Mouse (Mus musculus) regulatory T cell (primary cell): ENCODE results near the gene Fam219a.

Experiments
- in situ Hi-C: fragments of 300-600 bp; cut with MboI, MseI; formaldehyde crosslinking; loops from one replicate; pipeline ENCODE4 v1.15.1; 2025; ENCODE audit warnings: high pct_unique_total_duplicates

Fam219a gene

DNA sequence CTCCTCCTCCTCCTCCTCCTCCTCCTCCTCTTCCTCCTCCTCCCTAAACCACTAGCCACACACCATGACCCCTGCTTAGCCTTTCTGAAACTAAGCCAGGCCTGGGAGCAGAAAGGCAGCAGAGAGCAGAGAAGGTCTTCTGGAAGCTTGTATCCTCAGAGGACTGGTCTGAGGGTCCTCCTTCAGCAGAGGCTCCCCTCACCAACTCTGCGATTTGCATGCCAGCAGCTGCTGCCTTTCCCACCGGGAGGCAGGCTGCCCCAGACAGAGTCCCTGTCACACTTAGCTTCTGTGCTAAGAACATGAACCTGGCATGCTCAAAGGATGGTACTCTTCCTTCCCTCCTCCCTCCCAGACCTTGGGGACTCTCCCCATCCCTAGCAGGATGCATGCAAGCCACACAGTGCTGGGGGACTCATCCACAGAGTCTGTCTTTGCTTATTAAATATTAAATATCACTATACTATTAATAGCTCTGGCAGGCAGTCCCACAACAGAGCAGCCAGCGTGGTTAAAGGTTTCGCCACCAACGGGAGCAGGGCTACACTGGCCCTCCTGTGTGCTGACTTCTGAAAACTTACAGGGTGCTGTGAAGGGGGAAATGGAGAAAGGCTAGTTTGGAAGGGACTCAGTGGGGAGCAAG, 12.9 kb downstream of the Fam219a start:
- in situ Hi-C loops, result loop anchor here (25.0 kb wide), 1 partner anchor 1481 kb away; the partner anchor contains the start of genes Fam214b, Pigo and Stoml2

DNA sequence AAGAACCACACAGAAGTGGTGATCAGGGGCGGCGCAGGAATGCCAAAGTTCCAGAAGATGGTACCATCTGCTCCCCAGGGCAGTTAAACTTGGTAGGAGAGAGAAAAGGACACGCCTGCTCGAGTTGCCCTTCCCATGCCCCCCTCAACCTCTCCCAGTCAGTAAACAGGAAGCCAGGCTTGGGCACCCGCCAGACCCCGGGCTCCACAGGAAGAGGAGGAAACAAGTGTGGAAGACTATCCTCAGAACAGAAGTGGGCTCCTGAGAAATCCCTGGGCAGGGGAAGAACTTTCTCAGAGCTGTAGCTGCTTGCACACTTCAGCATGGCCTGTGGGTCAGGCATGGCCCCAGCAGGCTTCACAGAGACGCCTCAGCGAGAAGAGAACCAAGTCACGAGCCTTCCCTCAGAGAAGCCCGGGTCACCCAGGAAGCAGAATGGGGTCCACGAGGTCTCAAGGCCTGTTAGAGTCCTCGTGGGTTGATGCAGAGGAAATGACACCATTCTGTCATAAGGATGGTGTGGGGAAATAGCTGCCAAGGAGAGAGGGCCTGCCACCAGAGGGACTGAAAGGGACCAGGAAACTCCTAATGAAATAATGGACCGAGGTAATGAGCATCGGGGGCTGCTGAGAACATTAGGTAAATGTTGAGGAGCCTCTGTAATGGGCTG, 14.2 kb downstream of the Fam219a start:
- in situ Hi-C loops, result loop anchor here (25.0 kb wide), 1 partner anchor 1482 kb away; the partner anchor contains the start of genes Fam214b, Pigo and Stoml2

DNA sequence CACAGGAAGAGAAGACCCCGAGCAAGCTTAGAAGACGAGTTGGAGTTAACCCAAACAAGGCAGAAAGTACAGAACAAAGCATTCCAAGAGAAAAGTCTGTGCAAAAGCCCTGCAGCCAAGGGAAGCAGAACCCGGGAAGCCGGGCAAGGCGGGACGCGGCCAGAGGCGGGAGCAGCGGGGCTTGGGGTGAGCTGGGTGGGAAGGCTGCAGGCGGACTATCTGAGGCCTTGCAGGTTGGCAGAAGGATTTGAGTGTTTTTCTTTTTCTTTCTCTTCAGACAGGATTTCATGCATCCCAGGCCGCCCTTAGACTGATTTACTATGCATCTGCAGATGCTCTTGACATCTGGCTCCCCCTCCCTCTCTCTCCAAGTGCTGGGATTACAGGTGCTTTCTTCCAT, 16.2 kb downstream of the Fam219a start:
- in situ Hi-C loops, result loop anchor here (25.0 kb wide), 1 partner anchor 1484 kb away; the partner anchor contains the start of genes Fam214b, Pigo and Stoml2

DNA sequence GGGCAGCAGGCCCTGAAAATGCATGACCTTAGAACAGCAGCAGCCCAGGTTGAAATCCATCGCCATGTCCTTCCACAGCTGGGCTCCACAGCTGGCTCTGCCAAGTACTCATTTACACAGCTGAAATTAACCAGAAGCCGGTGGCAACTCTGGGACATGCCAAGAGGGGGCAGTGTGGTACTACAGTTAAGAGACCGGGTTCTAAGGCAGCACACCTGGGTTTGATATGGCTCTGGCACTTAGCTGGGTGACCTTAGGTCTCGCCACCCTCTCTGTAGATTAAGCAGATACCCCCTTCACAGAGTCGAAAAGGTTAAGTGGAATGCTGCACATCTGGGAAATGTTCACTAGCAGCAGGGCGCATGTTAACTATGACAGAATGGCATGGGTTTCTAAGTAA, 16.8 kb downstream of the Fam219a start:
- in situ Hi-C loops, result loop anchor here (25.0 kb wide), 1 partner anchor 1485 kb away; the partner anchor contains the start of genes Fam214b, Pigo and Stoml2

DNA sequence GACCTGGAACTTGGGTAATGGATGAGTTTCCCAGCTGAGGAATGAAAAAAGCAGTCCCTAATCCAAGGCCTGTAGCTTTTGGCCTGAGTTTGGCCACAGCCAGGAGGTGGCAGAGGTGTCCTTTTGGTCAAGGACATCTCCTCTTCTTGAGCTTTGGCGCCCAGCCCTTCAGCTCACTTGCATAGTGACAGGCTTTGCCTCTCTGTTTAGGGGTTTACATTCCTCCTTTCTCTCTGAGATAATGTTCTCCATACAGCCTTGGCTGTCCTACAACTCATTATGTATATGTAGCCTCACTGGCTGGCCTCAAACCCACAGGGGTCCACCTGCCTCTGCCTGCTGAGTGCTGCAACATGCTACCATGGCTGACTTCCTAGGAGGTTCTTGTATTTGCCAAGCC, 22.3 kb downstream of the Fam219a start:
- in situ Hi-C loops, result no loop called here

DNA sequence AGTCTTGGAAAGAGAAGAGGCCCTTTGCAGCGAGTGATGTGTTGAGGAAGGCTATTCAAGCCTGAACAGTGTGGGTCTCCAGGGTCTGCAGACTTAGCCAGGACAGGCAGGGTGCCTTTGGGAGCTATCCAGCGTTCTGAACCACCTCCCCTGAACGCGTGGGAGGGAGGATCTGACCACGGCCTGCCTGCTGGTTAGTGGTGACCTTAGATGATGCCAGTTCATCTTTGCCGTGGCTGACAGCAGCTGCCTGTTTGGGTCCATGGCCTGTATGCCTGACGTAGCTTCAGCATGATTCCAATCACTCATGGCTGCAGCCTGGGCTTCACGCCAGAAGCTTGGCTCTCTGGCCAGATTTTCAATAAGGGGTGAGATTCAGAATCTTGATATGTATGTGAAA, 23.4 kb downstream of the Fam219a start:
- in situ Hi-C loops, result no loop called here

DNA sequence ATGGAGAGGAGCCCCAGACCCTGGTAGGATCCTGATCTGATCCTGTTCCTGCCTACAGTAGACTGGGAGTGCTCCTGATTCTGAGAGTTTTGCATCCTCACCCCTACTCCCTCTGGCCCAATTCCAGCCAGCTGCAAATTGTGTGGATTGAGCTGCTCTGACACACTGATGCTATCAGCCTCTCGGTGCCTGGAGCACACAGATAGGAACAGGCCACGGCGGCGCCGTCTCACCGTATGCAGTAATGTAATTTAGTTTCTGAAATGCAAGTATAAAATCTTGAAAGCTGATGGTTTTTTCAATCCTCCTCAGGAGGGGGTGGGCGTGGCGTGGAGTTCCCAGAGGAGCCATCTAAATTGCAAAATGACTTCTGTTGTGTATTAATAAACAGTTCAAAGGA, 27.2 kb downstream of the Fam219a start:
- in situ Hi-C loops, result no loop called here

DNA sequence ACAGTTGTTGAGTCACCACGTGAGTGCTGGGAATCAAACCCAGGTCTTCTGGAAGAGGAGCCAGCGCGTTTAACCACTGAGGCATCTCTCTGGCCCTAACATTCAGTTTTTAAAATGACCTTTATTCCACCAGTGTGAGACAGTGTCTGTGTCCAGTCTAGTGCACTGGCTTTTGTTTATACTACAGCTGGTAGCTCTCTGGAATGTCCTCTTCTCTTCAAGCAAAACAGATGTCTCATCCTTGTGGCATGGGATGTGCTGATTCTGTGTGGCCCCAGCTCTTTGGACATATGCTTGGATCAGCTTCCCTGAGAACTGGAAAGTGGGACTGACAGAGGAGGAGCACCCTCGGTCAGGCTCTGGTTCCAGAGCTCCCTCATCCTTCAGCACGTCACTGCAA, 34.5 kb downstream of the Fam219a start:
- in situ Hi-C loops, result no loop called here

DNA sequence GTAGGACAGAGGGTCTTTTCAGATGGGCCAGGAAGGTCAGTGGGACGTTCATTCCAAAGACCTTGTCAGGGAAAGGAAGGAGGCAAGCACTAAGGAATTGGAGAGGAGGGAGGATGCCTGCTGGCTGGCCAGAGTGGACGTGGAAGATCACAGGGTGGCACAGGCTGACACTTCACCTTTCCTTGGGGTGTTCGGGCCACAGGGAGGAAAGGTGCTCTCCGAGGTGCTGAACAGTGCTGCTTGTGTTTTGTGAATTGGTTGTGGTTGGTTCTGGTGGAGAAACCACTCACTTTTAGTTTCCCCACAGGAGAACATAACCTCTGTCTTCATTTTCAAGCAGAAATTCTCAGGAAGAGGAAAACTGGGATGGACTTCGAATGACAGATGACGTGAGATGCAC, 36.9 kb downstream of the Fam219a start:
- in situ Hi-C loops, result no loop called here

DNA sequence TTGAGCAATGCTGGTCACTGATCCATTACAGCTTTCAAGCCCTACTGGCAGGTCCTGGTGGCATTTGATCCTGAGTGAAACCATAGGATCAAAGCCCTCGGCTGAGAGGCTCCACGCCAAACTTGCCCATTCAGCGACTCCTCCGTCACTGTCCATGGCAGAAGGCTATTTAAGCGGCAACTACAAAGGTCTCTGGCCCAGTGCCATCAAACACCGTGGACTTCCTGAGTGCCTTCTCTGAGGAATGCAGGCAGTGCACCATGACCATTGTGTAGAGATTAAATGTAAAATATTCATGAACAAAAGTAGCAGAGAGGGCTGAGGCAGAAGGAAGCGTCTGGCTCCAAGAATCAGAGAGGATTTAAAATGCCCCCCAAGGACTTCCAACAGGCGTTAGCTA, 41.3 kb downstream of the Fam219a start:
- in situ Hi-C loops, result no loop called here

DNA sequence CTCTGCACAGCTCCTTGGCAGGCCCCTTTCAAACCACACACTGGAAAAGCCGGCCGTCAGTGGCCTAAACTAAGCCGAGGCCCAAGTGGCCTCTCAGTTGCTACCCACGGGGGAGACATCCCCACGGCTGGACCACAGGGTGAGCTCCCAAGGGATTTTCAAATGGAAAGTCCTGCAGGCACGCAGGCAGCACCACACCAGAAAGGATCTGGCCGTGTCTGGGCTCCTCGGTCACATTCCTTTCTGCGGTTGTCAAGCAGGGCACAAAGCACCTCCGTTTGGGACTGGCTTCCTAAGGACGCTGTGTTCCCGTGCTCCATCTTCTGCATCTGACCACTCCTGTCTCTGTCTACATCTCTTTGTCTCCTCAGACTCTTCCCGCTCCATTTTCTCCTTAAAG, 42.3 kb downstream of the Fam219a start:
- in situ Hi-C loops, result no loop called here

DNA sequence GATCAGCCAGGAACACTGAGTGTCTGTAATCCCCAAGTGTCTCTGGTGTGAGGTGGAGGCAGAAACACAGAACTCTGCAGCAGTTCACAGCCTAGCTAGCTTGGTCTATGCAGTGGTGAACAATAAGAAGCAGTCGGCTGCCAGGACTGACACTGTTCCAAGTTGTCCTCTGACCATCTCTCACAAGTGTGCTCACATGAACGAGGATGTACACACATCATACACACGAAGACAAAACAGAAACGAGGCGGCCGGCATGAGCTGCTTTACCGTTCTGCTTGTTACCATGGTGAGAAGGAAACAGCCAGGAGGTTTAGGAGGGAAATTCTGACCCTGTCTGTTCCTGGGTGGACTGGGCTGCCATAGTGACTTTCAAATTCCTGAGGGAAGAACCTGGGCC, 42.8 kb downstream of the Fam219a start:
- in situ Hi-C loops, result no loop called here

DNA sequence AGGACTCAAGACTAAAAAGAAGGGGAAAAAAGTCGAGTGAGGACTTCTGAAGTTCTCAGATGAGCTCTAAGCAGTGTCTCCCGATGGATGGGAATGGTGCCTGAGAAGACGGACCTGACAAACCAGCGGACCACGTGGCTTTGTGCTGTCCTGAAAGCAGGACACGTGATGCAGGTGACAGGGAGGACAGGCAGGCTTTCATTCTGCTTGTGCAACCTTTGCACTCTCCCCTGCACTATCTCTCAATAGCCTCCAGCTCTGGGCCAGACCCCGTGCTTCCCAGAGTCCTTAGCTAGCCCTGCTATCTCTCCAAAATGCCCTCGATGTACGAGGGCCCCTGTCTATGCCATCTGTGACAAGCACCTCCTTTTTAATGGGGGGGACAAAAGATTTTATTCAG, 44.5 kb downstream of the Fam219a start:
- in situ Hi-C loops, result no loop called here

DNA sequence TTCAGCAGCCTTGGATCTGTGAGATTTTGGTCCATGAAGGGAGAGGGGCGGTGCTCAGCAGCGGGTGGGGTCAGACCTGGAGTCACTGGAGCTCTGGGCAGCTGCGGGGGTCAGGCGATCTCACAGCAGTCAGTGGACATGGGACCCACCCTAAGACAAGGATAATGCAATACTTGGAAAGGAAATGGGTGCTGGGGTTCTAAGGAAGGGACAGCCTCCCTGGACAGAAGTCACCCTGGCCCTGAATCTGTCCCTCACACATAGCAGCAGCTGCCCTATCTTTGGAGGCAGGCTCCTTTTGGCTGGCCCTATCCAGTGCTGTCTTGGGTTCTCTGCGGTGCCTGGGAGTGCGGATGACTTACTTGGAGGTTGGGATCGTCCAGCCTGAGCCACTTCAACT, 45.5 kb downstream of the Fam219a start:
- in situ Hi-C loops, result no loop called here

DNA sequence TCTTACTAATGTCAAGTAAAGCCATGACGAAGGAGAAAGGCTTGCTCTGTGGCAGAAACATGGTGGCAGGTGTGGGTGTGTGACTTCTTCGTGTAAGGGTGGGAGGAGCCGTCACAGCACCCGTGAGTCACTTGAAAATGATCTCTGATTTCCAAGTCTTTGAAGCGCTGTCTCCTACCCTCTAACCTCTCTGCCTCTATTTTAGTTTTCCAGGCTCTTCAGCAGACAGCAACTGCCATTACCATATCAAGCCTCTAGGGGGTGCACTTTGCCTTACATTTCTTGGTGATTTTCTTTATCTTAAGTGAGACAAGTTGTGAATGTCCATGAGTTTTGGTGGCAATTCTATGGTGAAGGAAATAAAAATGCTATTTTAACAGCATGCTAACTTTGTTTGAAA, 46.5 kb downstream of the Fam219a start:
- in situ Hi-C loops, result no loop called here

DNA sequence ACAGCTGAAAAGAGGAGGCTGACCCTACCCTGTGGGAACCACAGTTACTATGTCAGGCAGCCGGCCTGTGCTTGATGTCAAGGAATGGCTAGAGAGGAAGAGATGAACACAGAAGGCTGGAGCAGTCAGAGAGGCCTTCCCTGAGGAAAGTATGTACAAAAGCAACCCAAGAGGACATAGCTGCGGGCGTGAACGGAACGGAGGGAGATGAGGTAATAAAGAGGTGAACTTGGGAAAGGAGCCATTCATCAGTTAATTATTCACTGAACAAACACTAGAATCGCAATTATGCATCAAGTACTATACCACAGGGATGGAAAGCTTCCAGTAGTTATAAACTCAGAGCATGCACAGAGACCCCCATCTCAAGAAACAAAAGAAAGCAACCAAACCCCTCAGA, 47.2 kb downstream of the Fam219a start:
- in situ Hi-C loops, result no loop called here

DNA sequence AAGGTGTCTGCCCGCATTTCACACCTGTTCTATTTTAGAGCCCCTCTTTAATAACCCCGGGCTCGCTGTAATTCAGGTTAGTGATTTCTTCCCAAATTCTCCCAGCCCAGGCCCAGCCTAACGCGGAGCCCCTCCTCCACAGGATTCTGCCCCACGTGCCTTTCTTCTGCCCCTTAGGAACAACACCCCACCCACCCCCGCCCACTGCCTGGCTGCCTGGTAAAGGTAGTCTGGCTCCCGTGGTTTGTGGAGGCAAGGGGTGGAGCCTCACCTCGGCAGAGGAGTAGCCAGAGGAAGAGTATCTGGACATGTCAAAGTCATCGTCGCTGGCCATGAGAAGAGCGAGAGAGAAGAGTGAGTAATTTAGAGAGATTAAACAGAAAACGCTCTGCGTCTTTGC, 48.7 kb downstream of the Fam219a start:
- in situ Hi-C loops, result no loop called here

DNA sequence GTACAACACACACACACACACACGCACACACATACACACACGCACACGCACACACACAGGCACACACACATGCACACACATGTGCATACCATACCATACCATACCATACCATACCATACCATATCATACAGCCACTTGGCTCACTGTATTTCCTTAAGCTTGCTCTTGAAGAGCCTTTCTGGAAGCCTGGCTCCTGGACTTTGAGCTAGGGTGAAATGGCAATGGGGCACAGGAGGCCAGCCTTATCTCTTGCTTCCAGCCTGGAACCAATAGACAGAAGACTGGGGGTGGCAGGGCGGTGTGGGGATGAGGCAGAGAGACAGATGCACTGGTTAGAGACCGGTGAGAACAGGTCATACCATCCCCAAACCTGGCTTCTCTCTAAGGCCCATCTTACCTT, 50.1 kb downstream of the Fam219a start:
- in situ Hi-C loops, result no loop called here

DNA sequence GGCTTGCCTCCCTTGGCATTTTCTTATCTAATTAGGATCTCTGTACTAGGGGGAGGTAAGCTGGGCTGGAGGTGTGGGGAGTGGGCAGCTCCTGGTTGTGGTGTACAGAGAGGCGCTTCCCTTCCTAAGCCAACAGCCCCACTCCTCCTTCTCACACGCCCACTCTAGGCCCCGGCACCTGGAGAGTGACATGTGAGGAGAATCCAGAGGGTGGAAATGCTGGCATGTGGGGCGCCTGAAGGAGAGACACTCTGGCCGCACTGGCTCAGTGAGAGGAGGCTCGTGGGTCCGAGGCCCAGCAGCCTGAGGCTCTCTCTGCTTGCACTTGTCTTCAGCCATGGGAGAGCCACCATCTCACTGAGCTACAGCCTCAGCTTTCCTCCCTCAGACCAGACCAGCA, 51.0 kb downstream of the Fam219a start:
- in situ Hi-C loops, result no loop called here

DNA sequence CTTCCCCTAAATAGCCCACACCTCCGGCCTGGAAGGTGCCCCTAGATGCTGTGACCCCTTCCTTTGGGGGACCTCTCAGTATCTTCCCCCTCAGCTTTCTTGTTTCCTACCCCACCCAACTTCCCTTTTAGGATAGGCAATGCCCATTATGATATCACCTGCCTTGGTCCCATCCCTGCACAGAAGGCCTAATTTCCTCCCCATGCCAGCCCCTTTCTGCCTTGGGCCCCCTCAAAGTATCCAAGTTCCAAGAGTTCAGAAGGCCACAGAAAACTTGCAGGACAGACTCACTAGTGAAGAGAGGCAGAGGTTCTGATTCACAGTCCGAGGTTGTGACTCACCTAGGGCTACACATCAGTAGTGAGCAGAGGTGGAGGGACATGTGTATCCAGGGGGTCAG, 52.1 kb downstream of the Fam219a start, which contains the start of gene 1110017D15Rik:
Gene 1110017D15Rik, minus strand, starts transcription at position 101 of the 400 bp plus-strand sequence.
- in situ Hi-C loops, result no loop called here

DNA sequence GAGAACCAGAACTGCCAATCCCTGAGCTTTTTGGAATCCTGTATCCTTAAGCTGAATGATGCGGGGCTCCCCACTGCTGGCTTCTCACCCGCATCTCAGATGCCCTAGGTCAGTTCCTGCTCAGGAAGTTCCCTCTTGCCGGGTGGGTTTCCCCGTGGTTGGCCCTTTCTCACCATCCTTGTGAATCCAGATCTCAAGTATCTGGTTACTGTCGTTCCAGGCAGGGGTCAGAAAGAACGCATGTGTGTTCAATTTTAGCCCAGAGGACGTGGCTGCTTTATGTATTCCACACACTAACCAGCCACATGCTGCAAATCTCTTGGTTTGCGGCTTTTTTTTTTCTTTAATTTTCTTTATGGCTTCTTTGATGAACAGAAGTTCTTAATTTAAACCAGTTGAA, 55.6 kb downstream of the Fam219a start:
- in situ Hi-C loops, result no loop called here

DNA sequence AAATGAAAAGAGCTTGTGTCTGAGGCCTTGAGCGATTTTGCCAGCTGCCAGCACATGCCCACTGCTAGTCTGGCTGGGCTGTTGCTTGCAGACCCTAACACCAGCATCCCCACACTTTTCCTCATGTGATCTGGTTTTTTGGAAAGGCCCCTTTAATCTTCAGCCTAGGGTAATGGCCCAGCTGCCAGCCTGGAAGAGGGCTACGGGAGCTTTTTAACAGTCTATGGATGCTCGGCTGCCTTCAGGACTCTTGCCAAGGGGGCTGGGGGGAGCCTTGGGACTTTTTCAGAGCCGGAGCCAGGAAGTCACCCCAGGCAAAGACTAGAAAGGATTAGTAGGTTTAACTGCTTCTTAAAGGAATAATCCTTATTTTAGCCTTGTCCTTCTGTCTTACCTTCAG, 56.0 kb downstream of the Fam219a start:
- in situ Hi-C loops, result no loop called here

DNA sequence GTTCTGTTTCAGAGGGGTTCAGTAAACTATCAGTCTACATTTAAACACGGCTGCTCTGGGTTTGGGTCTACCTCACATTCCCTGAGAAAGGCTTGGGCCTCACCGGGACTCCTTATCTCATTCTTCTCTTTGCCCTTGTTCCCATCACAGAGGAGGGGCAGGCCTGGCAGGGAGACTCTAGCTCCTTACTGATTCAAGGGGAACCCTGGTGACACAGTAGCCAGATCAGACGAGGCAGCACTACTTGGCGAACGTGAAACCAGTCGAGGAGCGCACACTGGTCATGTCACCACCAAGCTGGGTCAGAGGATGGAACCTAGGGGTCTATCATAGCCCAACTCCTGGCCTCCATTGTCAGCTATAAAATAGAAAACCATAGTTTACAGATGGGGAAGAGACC, 61.3 kb downstream of the Fam219a start:
- in situ Hi-C loops, result no loop called here
